Mouse (Mus musculus) left cerebral cortex, adult 11 months (tissue): ENCODE data around the gene Hbb-bh1.
"Not testable (repeated sequence)": the region's sequence is repeated elsewhere in the genome, so short reads cannot be mapped to it uniquely, and the experiment has no call there.

Experiments
- DNase-seq: peaks from one replicate; pipeline ENCODE4 v3.0.0; 2022; ENCODE audit warnings: low spot score

Gene Hbb-bh1

GRCm38 (mm10) chr7:103812174-103812573 is 30.8 kb downstream of the Hbb-bh1 start:
- no peak for DNase-seq

GRCm38 (mm10) chr7:103811223-103811845 is 31.6 kb downstream of the Hbb-bh1 start:
- no peak for DNase-seq

GRCm38 (mm10) chr7:103810746-103811145 is 32.2 kb downstream of the Hbb-bh1 start:
- no peak for DNase-seq

GRCm38 (mm10) chr7:103810296-103810695 is 32.7 kb downstream of the Hbb-bh1 start:
- DNase-seq, result no peak

GRCm38 (mm10) chr7:103809801-103810155 is 33.2 kb downstream of the Hbb-bh1 start:
- no peak for DNase-seq

- no peak for DNase-seq
Observed at GRCm38 (mm10) chr7:103808971-103809800, 33.8 kb downstream of the Hbb-bh1 start.

- DNase-seq, result not testable (repeated sequence)
Observed at GRCm38 (mm10) chr7:103808120-103808519, 34.8 kb downstream of the Hbb-bh1 start.

GRCm38 (mm10) chr7:103806856-103807255 is 36.1 kb downstream of the Hbb-bh1 start:
- DNase-seq, result no peak

- DNase-seq, result no peak
Observed at GRCm38 (mm10) chr7:103792669-103793388, 50.1 kb downstream of the Hbb-bh1 start.

- DNase-seq, result no peak
Observed at GRCm38 (mm10) chr7:103791721-103792120, 51.2 kb downstream of the Hbb-bh1 start, which contains the start of gene Olfr67. TSS of gene Olfr67 (minus strand) at chr7:103791821.
